Mouse (Mus musculus) thymus, adult 18-20 months (tissue): ENCODE measurements around the gene Trabd2b.

ENCODE experiments used
- DNase-seq, 2 experiments: peaks; one replicate each; pipeline ENCODE4 v3.0.0; 2022; ENCODE audit warnings: mixed read lengths in 2 of 2

The Trabd2b gene

GRCm38 (mm10) chr4:114545481-114546200, 139.1 kb downstream of the Trabd2b start:
- no peak for DNase-seq

- DNase-seq, result no peak
Observed at GRCm38 (mm10) chr4:114547658-114548448, 141.3 kb downstream of the Trabd2b start.

- no peak for DNase-seq
Observed at GRCm38 (mm10) chr4:114549487-114549886, 143.0 kb downstream of the Trabd2b start.

- DNase-seq, result no peak
Observed at GRCm38 (mm10) chr4:114550471-114551156, 144.1 kb downstream of the Trabd2b start.

GRCm38 (mm10) chr4:114556880-114557279, 150.4 kb downstream of the Trabd2b start:
- no peak for DNase-seq

- no peak for DNase-seq
Observed at GRCm38 (mm10) chr4:114557731-114558130, 151.2 kb downstream of the Trabd2b start.

- no peak for DNase-seq
Observed at GRCm38 (mm10) chr4:114558487-114558886, 152.0 kb downstream of the Trabd2b start.

GRCm38 (mm10) chr4:114560638-114561216, 154.2 kb downstream of the Trabd2b start:
- DNase-seq, result no peak

GRCm38 (mm10) chr4:114564131-114564695, 157.7 kb downstream of the Trabd2b start:
- DNase-seq, result no peak

- DNase-seq, result no peak
Observed at GRCm38 (mm10) chr4:114567594-114567993, 161.1 kb downstream of the Trabd2b start.

GRCm38 (mm10) chr4:114568081-114568605, 161.6 kb downstream of the Trabd2b start:
- no peak for DNase-seq

- DNase-seq, result peak in 1 of 2 experiments; percentile 17
Observed at GRCm38 (mm10) chr4:114578153-114578950, 171.8 kb downstream of the Trabd2b start.

- no peak for DNase-seq
Observed at GRCm38 (mm10) chr4:114583546-114584144, 177.1 kb downstream of the Trabd2b start.

GRCm38 (mm10) chr4:114584686-114585085, 178.2 kb downstream of the Trabd2b start:
- DNase-seq, result no peak

GRCm38 (mm10) chr4:114593554-114594215, 187.2 kb downstream of the Trabd2b start:
- DNase-seq, result no peak

- no peak for DNase-seq
Observed at GRCm38 (mm10) chr4:114595188-114595701, 188.7 kb downstream of the Trabd2b start.

GRCm38 (mm10) chr4:114599121-114599520, 192.6 kb downstream of the Trabd2b start:
- peak; percentile 42 to 43 for DNase-seq

GRCm38 (mm10) chr4:114601201-114602009, 194.9 kb downstream of the Trabd2b start:
- DNase-seq, result peak in 1 of 2 experiments; percentile 24

- DNase-seq, result no peak
Observed at GRCm38 (mm10) chr4:114605670-114606069, 199.1 kb downstream of the Trabd2b start.
